Mouse (Mus musculus) forebrain, postnatal 0 days (tissue): Measurements from ENCODE around the gene Astn1. TPM values are rescaled to one million over a fixed set of nuclear protein-coding genes. Genes with fewer than 3 reads are reported as not detected.

Experiments
- ATAC-seq: fragments of 200-750 bp; cut with Nextera tagmentation; 2 replicates; pipeline ENCODE4 v1.8.0; 2017; ENCODE audit warnings: mild to moderate bottlenecking, moderate library complexity
- DNase-seq: peaks from one replicate; pipeline ENCODE4 v3.0.0-alpha.2; 2015
- H3K27ac ChIP-seq: fragments of 300-500 bp; sonication (generic); 2 replicates; pipeline ENCODE4 v1.5.1; 2014; ENCODE audit warnings: low read depth, mild to moderate bottlenecking, antibody characterized with exemption, low read length, moderate library complexity, mixed read lengths
- H3K27me3 ChIP-seq: fragments of 300-500 bp; sonication (generic); 2 replicates; pipeline ENCODE4 v1.6.1; 2014; ENCODE audit warnings: mild to moderate bottlenecking, low read length, mixed read lengths; ENCODE audit not compliant: insufficient read depth
- H3K36me3 ChIP-seq: fragments of 300-500 bp; sonication (generic); 2 replicates; pipeline ENCODE4 v1.6.1; 2014; ENCODE audit warnings: mild to moderate bottlenecking, moderate library complexity; ENCODE audit not compliant: insufficient read depth
- H3K4me1 ChIP-seq: fragments of 300-500 bp; sonication (generic); 2 replicates; pipeline ENCODE4 v1.6.1; 2014; ENCODE audit warnings: antibody characterized with exemption; ENCODE audit not compliant: insufficient read depth
- H3K4me2 ChIP-seq: fragments of 300-500 bp; sonication (generic); 2 replicates; pipeline ENCODE4 v1.6.1; 2014; ENCODE audit warnings: low read depth, mild to moderate bottlenecking, moderate library complexity
- H3K4me3 ChIP-seq: fragments of 300-500 bp; sonication (generic); 2 replicates; pipeline ENCODE4 v1.5.1; 2014; ENCODE audit warnings: low read depth, low read length, mixed read lengths
- H3K9ac ChIP-seq: fragments of 300-500 bp; sonication (generic); 2 replicates; pipeline ENCODE4 v1.6.1; 2014; ENCODE audit warnings: mild to moderate bottlenecking
- H3K9me3 ChIP-seq: fragments of 300-500 bp; sonication (generic); 2 replicates; pipeline ENCODE4 v1.6.1; 2016; ENCODE audit warnings: low read length
- CTCF ChIP-seq: sonication (generic); IDR thresholded peaks from 2 replicates; pipeline ENCODE4 v1.5.1; 2016; ENCODE audit warnings: antibody characterized with exemption, control low read depth, low read depth
- WGBS: fragments of 180-500 bp; shearing (Covaris S2); extraction: QIAGEN DNeasy Blood & Tissue Kit; methylation state at CpG from one replicate; pipeline ENCODE4 v1.1.7; 2014; 5-methylcytosine and 5-hydroxymethylcytosine counted together
- polyA plus RNA-seq: library from polyadenylated mRNA; unstranded; fragments of >200 nt; fragmentation: Nextera tagmentation; extraction: Ambion mirVana; gene quantifications from 2 replicates; pipeline ENCODE4 v1.2.1, GENCODE M21; 2015
- total RNA-seq: library from RNA; depleted of rRNA; stranded (reverse); fragments of >200 nt; gene quantifications from 2 replicates; pipeline ENCODE4 v1.2.3, GENCODE M21; 2014

Astn1 gene
- total and polyA plus RNA-seq, 2 experiments from 2014 or later: 29.4 to 122 TPM

- WGBS: 93% methylated on average over 6 of the region's 6 CpGs
- no peak overlapping the region for H3K4me2 ChIP-seq
- no peak overlapping the region for H3K27ac ChIP-seq
- no peak overlapping the region for H3K4me3 ChIP-seq
- H3K27me3 ChIP-seq: no peaks in the 10 kb centered on the region
- no peaks in the 10 kb centered on the region for H3K4me1 ChIP-seq
- H3K9me3 ChIP-seq: no peaks in the 10 kb centered on the region
- TF ChIP-seq CTCF: no peak
- DNase-seq (no peak), ATAC-seq (no peak)
- H3K36me3 ChIP-seq: peaks cover 19% of the 10 kb centered on the region
- no peak overlapping the region for H3K9ac ChIP-seq
Observed at GRCm38 (mm10) chr1:158656986-158657385, 294.9 kb downstream of the Astn1 start.

- H3K4me3 ChIP-seq: no peak overlapping the region
- no peaks in the 10 kb centered on the region for H3K9me3 ChIP-seq
- H3K4me2 ChIP-seq: no peak overlapping the region
- H3K9ac ChIP-seq: no peak overlapping the region
- H3K36me3 ChIP-seq: peaks cover 41% of the 10 kb centered on the region
- no peak overlapping the region for H3K27ac ChIP-seq
- no peaks in the 10 kb centered on the region for H3K4me1 ChIP-seq
- no peaks in the 10 kb centered on the region for H3K27me3 ChIP-seq
- ATAC-seq: no peak
- 79% methylated on average over 3 of the region's 3 CpGs for WGBS
- DNase-seq: no peak
- TF ChIP-seq CTCF: no peak
Observed at GRCm38 (mm10) chr1:158666001-158666400, 303.9 kb downstream of the Astn1 start.

- Histone ChIP-seq H3K9me3 (no peaks in the 10 kb centered on the region), H3K36me3 (peaks cover 47% of the 10 kb centered on the region), H3K4me3 (no peak overlapping the region), H3K27ac (no peak overlapping the region), H3K27me3 (no peaks in the 10 kb centered on the region), H3K4me1 (no peaks in the 10 kb centered on the region), H3K9ac (no peak overlapping the region), H3K4me2 (no peak overlapping the region)
- WGBS: 43% methylated on average over 3 of the region's 3 CpGs
- ATAC-seq (peak; percentile 92), DNase-seq (peak; percentile 82)
- TF ChIP-seq CTCF: peak; percentile 86
Observed at GRCm38 (mm10) chr1:158669971-158670592, 308.0 kb downstream of the Astn1 start.

- WGBS: 78% methylated on average over 1 of the region's 1 CpGs
- H3K36me3 ChIP-seq: peaks cover 58% of the 10 kb centered on the region
- no peak overlapping the region for H3K27ac ChIP-seq
- no peak overlapping the region for H3K4me3 ChIP-seq
- H3K4me1 ChIP-seq: no peaks in the 10 kb centered on the region
- no peaks in the 10 kb centered on the region for H3K9me3 ChIP-seq
- no peak for TF ChIP-seq CTCF
- no peak overlapping the region for H3K4me2 ChIP-seq
- no peaks in the 10 kb centered on the region for H3K27me3 ChIP-seq
- no peak for DNase-seq
- H3K9ac ChIP-seq: no peak overlapping the region
- no peak for ATAC-seq
Observed at GRCm38 (mm10) chr1:158687726-158688125, 325.7 kb downstream of the Astn1 start.

- no peak for TF ChIP-seq CTCF
- DNase-seq: no peak
- H3K27me3 ChIP-seq: no peaks in the 10 kb centered on the region
- H3K27ac ChIP-seq: no peak overlapping the region
- no peak overlapping the region for H3K9ac ChIP-seq
- no peak for ATAC-seq
- H3K4me2 ChIP-seq: no peak overlapping the region
- WGBS: 73% methylated on average over 3 of the region's 3 CpGs
- H3K9me3 ChIP-seq: no peaks in the 10 kb centered on the region
- H3K36me3 ChIP-seq: no peaks in the 10 kb centered on the region
- H3K4me3 ChIP-seq: no peak overlapping the region
- H3K4me1 ChIP-seq: no peaks in the 10 kb centered on the region
Observed at GRCm38 (mm10) chr1:158697423-158697822, 335.4 kb downstream of the Astn1 start.

- H3K4me1 ChIP-seq: no peaks in the 10 kb centered on the region
- H3K36me3 ChIP-seq: no peaks in the 10 kb centered on the region
- H3K27ac ChIP-seq: no peak overlapping the region
- H3K27me3 ChIP-seq: no peaks in the 10 kb centered on the region
- DNase-seq (no peak), ATAC-seq (no peak)
- H3K4me2 ChIP-seq: no peak overlapping the region
- TF ChIP-seq CTCF: no peak
- H3K9me3 ChIP-seq: no peaks in the 10 kb centered on the region
- WGBS: 87% methylated on average over 10 of the region's 10 CpGs
- no peak overlapping the region for H3K4me3 ChIP-seq
- H3K9ac ChIP-seq: no peak overlapping the region
Observed at GRCm38 (mm10) chr1:158697859-158698569, 335.9 kb downstream of the Astn1 start.

- ATAC-seq (no peak), DNase-seq (no peak)
- Histone ChIP-seq H3K27me3 (no peaks in the 10 kb centered on the region), H3K4me1 (no peaks in the 10 kb centered on the region), H3K27ac (no peak overlapping the region), H3K4me2 (no peak overlapping the region), H3K9ac (no peak overlapping the region), H3K4me3 (no peak overlapping the region), H3K36me3 (no peaks in the 10 kb centered on the region), H3K9me3 (no peaks in the 10 kb centered on the region)
- TF ChIP-seq CTCF: no peak
- 86% methylated on average over 2 of the region's 2 CpGs for WGBS
Observed at GRCm38 (mm10) chr1:158699276-158699675, 337.2 kb downstream of the Astn1 start.
